Mouse (Mus musculus) myocyte (in vitro differentiated cells): Measurements from ENCODE around the gene Btbd16. TPM values are rescaled to one million over a fixed set of nuclear protein-coding genes. Genes with fewer than 3 reads are reported as not detected.

ENCODE experiments used
- H3K27me3 ChIP-seq: one replicate; pipeline ENCODE4 v1.6.1; 2011; ENCODE audit not compliant: control insufficient read depth, insufficient read depth, insufficient read length
- H3K36me3 ChIP-seq: one replicate; pipeline ENCODE4 v1.6.1; 2011; ENCODE audit not compliant: control insufficient read depth, insufficient read depth
- H3K4me2 ChIP-seq: one replicate; pipeline ENCODE4 v1.6.1; 2011; ENCODE audit warnings: low read depth, control low read depth
- H3K4me3 ChIP-seq: one replicate; pipeline ENCODE4 v1.5.1; 2011; ENCODE audit warnings: mild to moderate bottlenecking, control low read depth, moderate library complexity
- H3K79me2 ChIP-seq: one replicate; pipeline ENCODE4 v1.6.1; 2011; ENCODE audit not compliant: control insufficient read depth, insufficient read depth
- H3ac ChIP-seq: one replicate; pipeline ENCODE4 v1.6.1; 2011; ENCODE audit not compliant: control insufficient read depth, insufficient read length
- CEBPB ChIP-seq: IDR thresholded peaks from 2 replicates; pipeline ENCODE4 v1.6.1; 2011; ENCODE audit warnings: mild to moderate bottlenecking, moderate library complexity; ENCODE audit not compliant: poor library complexity, insufficient read depth, severe bottlenecking
- E2F4 ChIP-seq: IDR thresholded peaks from one replicate; pipeline ENCODE4 v1.6.1; 2011; ENCODE audit warnings: mild to moderate bottlenecking, control low read depth, moderate library complexity; ENCODE audit not compliant: insufficient read depth
- MAX ChIP-seq: IDR thresholded peaks from one replicate; pipeline ENCODE4 v1.6.1; 2011; ENCODE audit warnings: low read depth, mild to moderate bottlenecking, control low read depth
- MYOD1 ChIP-seq, 3 experiments: IDR thresholded peaks; one replicate each; pipeline ENCODE4 v1.6.1; 2011; ENCODE audit warnings: control low read depth in 2 of 3, low read depth in 2 of 3, mild to moderate bottlenecking in 2 of 3, moderate library complexity in 1 of 3; ENCODE audit not compliant: insufficient read length in 2 of 3, control insufficient read depth in 1 of 3
- MYOG ChIP-seq, 3 experiments: IDR thresholded peaks; one replicate each; pipeline ENCODE4 v1.6.1; 2011; ENCODE audit warnings: control low read depth in 2 of 3, low read depth in 2 of 3, mild to moderate bottlenecking in 2 of 3; ENCODE audit not compliant: insufficient read length in 2 of 3, control insufficient read depth in 1 of 3, insufficient read depth in 1 of 3
- POLR2A ChIP-seq: IDR thresholded peaks from one replicate; pipeline ENCODE4 v1.6.1; 2011; ENCODE audit warnings: low read depth, mild to moderate bottlenecking, control low read depth, moderate library complexity; ENCODE audit not compliant: insufficient read length
- POLR2AphosphoS2 ChIP-seq: IDR thresholded peaks from one replicate; pipeline ENCODE4 v1.6.1; 2011; ENCODE audit warnings: low read depth, control low read depth; ENCODE audit not compliant: insufficient read length
- REST ChIP-seq: IDR thresholded peaks from one replicate; pipeline ENCODE4 v1.6.1; 2011; ENCODE audit warnings: mild to moderate bottlenecking, control low read depth, moderate library complexity; ENCODE audit not compliant: insufficient read depth, insufficient read length
- SRF ChIP-seq: IDR thresholded peaks from one replicate; pipeline ENCODE4 v1.6.1; 2011; ENCODE audit warnings: low read depth; ENCODE audit not compliant: control insufficient read depth, insufficient read length
- TCF12 ChIP-seq: IDR thresholded peaks from one replicate; pipeline ENCODE4 v1.6.1; 2011; ENCODE audit warnings: mild to moderate bottlenecking, control low read depth; ENCODE audit not compliant: poor library complexity, insufficient read depth, severe bottlenecking
- TCF3 ChIP-seq: IDR thresholded peaks from one replicate; pipeline ENCODE4 v1.6.1; 2011; ENCODE audit warnings: low read depth, control low read depth; ENCODE audit not compliant: insufficient read length
- USF1 ChIP-seq: IDR thresholded peaks from one replicate; pipeline ENCODE4 v1.6.1; 2011; ENCODE audit warnings: low read depth, mild to moderate bottlenecking, control low read depth, moderate library complexity
- polyA plus RNA-seq: library from polyadenylated mRNA; unstranded; fragments of >200 nt; fragmentation: generic; extraction: Trizol; gene quantifications from one replicate; pipeline ENCODE4 v1.2.1, GENCODE M21; 2012; ENCODE audit warnings: missing spikeins

Gene Btbd16
- polyA plus RNA-seq, 1 experiment: not detected

- H3K4me3 ChIP-seq: no peak overlapping the region
- H3K4me2 ChIP-seq: no peak overlapping the region
- no peaks in the 10 kb centered on the region for H3K79me2 ChIP-seq
- H3K36me3 ChIP-seq: peaks cover 3% of the 10 kb centered on the region
- H3K27me3 ChIP-seq: no peaks in the 10 kb centered on the region
- TF ChIP-seq REST (no peak), TCF3 (no peak), MYOD1 (IDR thresholded peaks at IDR 0.05; ENCODE audit: control insufficient read depth in 1 of 3, insufficient read length in 2 of 3, low read depth in 2 of 3) (no peak), USF1 (no peak), SRF (no peak), TCF12 (no peak), E2F4 (no peak), POLR2A (no peak), MYOG (IDR thresholded peaks at IDR 0.05; ENCODE audit: control insufficient read depth in 1 of 3, insufficient read depth in 1 of 3, insufficient read length in 2 of 3, low read depth in 2 of 3) (no peak), CEBPB (no peak), MAX (no peak), POLR2AphosphoS2 (no peak)
- no peak overlapping the region for H3ac ChIP-seq
Observed at GRCm38 (mm10) chr7:130756343-130756835, 17.5 kb upstream of the Btbd16 start.

GRCm38 (mm10) chr7:130757326-130757865 is 16.5 kb upstream of the Btbd16 start:
- H3K79me2 ChIP-seq: no peaks in the 10 kb centered on the region
- H3K36me3 ChIP-seq: peaks cover 3% of the 10 kb centered on the region
- no peaks in the 10 kb centered on the region for H3K27me3 ChIP-seq
- no peak overlapping the region for H3K4me2 ChIP-seq
- H3ac ChIP-seq: no peak overlapping the region
- no peak for TF ChIP-seq TCF3
- no peak for TF ChIP-seq E2F4
- H3K4me3 ChIP-seq: no peak overlapping the region

- TF ChIP-seq TCF3 (no peak), POLR2A (no peak), TCF12 (no peak)
- H3K36me3 ChIP-seq: peaks cover 18% of the 10 kb centered on the region
- H3K4me2 ChIP-seq: no peak overlapping the region
- no peaks in the 10 kb centered on the region for H3K27me3 ChIP-seq
- no peak overlapping the region for H3ac ChIP-seq
- H3K79me2 ChIP-seq: no peaks in the 10 kb centered on the region
- no peak overlapping the region for H3K4me3 ChIP-seq
Observed at GRCm38 (mm10) chr7:130762071-130762897, 11.6 kb upstream of the Btbd16 start.

- H3K4me3 ChIP-seq: no peak overlapping the region
- TF ChIP-seq USF1 (no peak), MYOD1 (IDR thresholded peaks at IDR 0.05; ENCODE audit: control insufficient read depth in 1 of 3, insufficient read length in 2 of 3, low read depth in 2 of 3) (no peak), MAX (no peak), POLR2A (no peak), TCF3 (no peak), SRF (no peak), TCF12 (no peak), REST (no peak), POLR2AphosphoS2 (no peak), E2F4 (no peak), CEBPB (no peak), MYOG (IDR thresholded peaks at IDR 0.05; ENCODE audit: control insufficient read depth in 1 of 3, insufficient read depth in 1 of 3, insufficient read length in 2 of 3, low read depth in 2 of 3) (no peak)
- H3K27me3 ChIP-seq: no peaks in the 10 kb centered on the region
- H3K36me3 ChIP-seq: peaks cover 18% of the 10 kb centered on the region
- H3K4me2 ChIP-seq: no peak overlapping the region
- H3ac ChIP-seq: no peak overlapping the region
- H3K79me2 ChIP-seq: no peaks in the 10 kb centered on the region
Observed at GRCm38 (mm10) chr7:130764160-130764559, 9.7 kb upstream of the Btbd16 start.

- no peaks in the 10 kb centered on the region for H3K27me3 ChIP-seq
- H3K4me3 ChIP-seq: no peak overlapping the region
- no peaks in the 10 kb centered on the region for H3K79me2 ChIP-seq
- TF ChIP-seq MAX: no peak
- no peak for TF ChIP-seq MYOD1 (IDR thresholded peaks at IDR 0.05; ENCODE audit: control insufficient read depth in 1 of 3, insufficient read length in 2 of 3, low read depth in 2 of 3)
- no peak for TF ChIP-seq USF1
- no peak for TF ChIP-seq E2F4
- no peak for TF ChIP-seq POLR2A
- TF ChIP-seq REST: no peak
- TF ChIP-seq TCF3: no peak
- no peak for TF ChIP-seq TCF12
- no peak for TF ChIP-seq SRF
- no peak for TF ChIP-seq CEBPB
- peaks cover 18% of the 10 kb centered on the region for H3K36me3 ChIP-seq
- no peak overlapping the region for H3ac ChIP-seq
- no peak overlapping the region for H3K4me2 ChIP-seq
Observed at GRCm38 (mm10) chr7:130766411-130767170, 7.3 kb upstream of the Btbd16 start.
